Mouse (Mus musculus) midbrain, embryonic 16.5 days (tissue): ENCODE results near the gene Ctnna3. TPM values are rescaled to one million over a fixed set of nuclear protein-coding genes. Genes with fewer than 3 reads are reported as not detected.

Source experiments
- ATAC-seq: fragments of 200-750 bp; cut with Nextera tagmentation; 2 replicates; pipeline ENCODE4 v1.8.0; 2017; ENCODE audit warnings: moderate TSS enrichment
- H3K27ac ChIP-seq: fragments of 300-500 bp; sonication (generic); 2 replicates; pipeline ENCODE4 v1.5.1; 2014; ENCODE audit warnings: mild to moderate bottlenecking, low read length, mixed read lengths
- H3K27me3 ChIP-seq: fragments of 300-500 bp; sonication (generic); 2 replicates; pipeline ENCODE4 v1.6.1; 2014; ENCODE audit warnings: low read depth, low read length, mixed read lengths; ENCODE audit not compliant: control insufficient read depth, insufficient read depth
- H3K36me3 ChIP-seq: fragments of 300-500 bp; sonication (generic); 2 replicates; pipeline ENCODE4 v1.6.1; 2014; ENCODE audit warnings: mild to moderate bottlenecking, low read length, moderate library complexity, mixed read lengths; ENCODE audit not compliant: control insufficient read depth, insufficient read depth
- H3K4me1 ChIP-seq: fragments of 300-500 bp; sonication (generic); 2 replicates; pipeline ENCODE4 v1.6.1; 2014; ENCODE audit warnings: mild to moderate bottlenecking, low read length, mixed read lengths; ENCODE audit not compliant: control insufficient read depth, insufficient read depth
- H3K4me2 ChIP-seq: fragments of 300-500 bp; sonication (generic); 2 replicates; pipeline ENCODE4 v1.6.1; 2014; ENCODE audit warnings: mild to moderate bottlenecking, low read length, mixed read lengths
- H3K4me3 ChIP-seq: fragments of 300-500 bp; sonication (generic); 2 replicates; pipeline ENCODE4 v1.5.1; 2014; ENCODE audit warnings: low read depth, mild to moderate bottlenecking, low read length, moderate library complexity, mixed read lengths
- H3K9ac ChIP-seq: fragments of 300-500 bp; sonication (generic); 2 replicates; pipeline ENCODE4 v1.6.1; 2014; ENCODE audit warnings: low read depth, low read length, mixed read lengths
- H3K9me3 ChIP-seq: fragments of 300-500 bp; sonication (generic); replicated peaks from 2 replicates; pipeline ENCODE4 v1.6.1; 2014; ENCODE audit warnings: mild to moderate bottlenecking, low read length, mixed read lengths; ENCODE audit not compliant: control insufficient read depth, poor library complexity, severe bottlenecking
- WGBS: fragments of 180-500 bp; shearing (Covaris S2); extraction: QIAGEN DNeasy Blood & Tissue Kit; methylation state at CpG from one replicate; pipeline ENCODE4 v1.1.7; 2014; 5-methylcytosine and 5-hydroxymethylcytosine counted together
- polyA plus RNA-seq: library from polyadenylated mRNA; unstranded; fragments of >200 nt; fragmentation: Nextera tagmentation; extraction: Ambion mirVana; gene quantifications from 2 replicates; pipeline ENCODE4 v1.2.1, GENCODE M21; 2015

Ctnna3 gene
- polyA plus RNA-seq, 1 experiment from 2014 or later = 0.98 TPM

DNA sequence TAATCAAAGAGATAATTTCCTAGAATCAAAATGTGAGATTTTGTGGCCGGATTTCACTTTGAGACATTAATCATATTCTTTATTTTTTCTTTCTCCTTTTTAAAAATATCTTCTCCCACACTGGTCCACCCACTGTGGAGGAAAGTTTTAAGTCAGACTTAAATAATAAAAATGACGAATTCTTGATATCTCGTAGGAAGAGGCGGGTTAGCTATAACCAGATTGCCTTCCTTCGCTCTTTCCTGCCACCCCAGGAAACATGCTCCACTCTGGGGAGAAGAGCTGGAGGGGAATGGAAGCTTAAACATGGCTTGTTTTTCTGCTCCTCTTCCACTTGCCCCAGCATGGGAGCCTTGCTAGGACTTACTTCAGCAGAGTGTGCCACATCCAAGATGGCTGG lies 169.5 kb downstream of the Ctnna3 start:
- no peak overlapping the region for H3K27ac ChIP-seq
- H3K4me3 ChIP-seq = no peak overlapping the region
- 95% methylated on average over 5 of the region's 5 CpGs for WGBS
- H3K4me1 ChIP-seq = no peaks in the 10 kb centered on the region
- H3K27me3 ChIP-seq = no peaks in the 10 kb centered on the region
- ATAC-seq = no peak
- H3K9ac ChIP-seq = no peak overlapping the region
- H3K36me3 ChIP-seq = no peaks in the 10 kb centered on the region
- H3K9me3 ChIP-seq = no peaks in the 10 kb centered on the region
- no peak overlapping the region for H3K4me2 ChIP-seq

DNA sequence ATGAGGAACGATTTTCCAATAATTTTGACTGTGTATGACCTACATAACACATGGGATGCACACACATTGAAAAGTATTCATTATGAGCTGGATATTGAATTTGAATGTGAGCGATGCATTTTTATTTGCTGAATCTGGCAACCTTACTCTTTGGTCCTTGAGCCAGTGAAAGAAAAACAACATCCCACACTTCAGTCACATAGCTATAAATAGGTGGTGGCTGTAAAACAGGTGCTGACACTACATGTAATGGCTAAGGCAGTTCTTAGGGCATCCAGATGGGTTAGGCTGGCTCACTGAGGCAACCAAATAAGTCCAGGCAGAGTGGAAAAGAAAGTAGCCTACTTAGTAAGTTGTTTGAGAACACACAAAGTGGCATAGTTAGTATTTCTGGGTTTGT lies 171.3 kb downstream of the Ctnna3 start:
- H3K4me1 ChIP-seq = no peaks in the 10 kb centered on the region
- no peaks in the 10 kb centered on the region for H3K36me3 ChIP-seq
- no peak overlapping the region for H3K27ac ChIP-seq
- no peak overlapping the region for H3K4me3 ChIP-seq
- 85% methylated on average over 2 of the region's 2 CpGs for WGBS
- H3K4me2 ChIP-seq = no peak overlapping the region
- H3K9me3 ChIP-seq = no peaks in the 10 kb centered on the region; the same call in 1 of the 2 replicates
- H3K27me3 ChIP-seq = no peaks in the 10 kb centered on the region
- ATAC-seq = no peak
- H3K9ac ChIP-seq = no peak overlapping the region

DNA sequence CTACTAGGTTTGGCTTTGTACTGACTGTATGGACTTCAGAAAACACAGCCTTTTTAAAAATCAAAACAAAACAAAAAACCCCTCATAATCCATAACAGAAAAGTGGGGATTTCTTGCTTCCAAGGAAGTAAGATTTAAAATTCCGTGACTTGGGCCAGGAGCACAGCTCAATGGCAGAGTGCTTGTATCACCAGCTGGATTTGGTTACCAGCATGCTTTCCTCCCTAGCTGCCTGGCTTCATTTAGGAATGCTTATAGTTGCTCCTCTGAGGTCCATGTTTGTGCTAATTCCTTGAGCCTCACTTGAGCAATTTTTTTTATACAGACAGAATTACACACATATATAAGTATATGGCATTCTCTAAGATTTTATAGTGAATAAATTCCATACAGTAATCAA lies 198.6 kb downstream of the Ctnna3 start:
- H3K9ac ChIP-seq = no peak overlapping the region
- no peak overlapping the region for H3K4me2 ChIP-seq
- H3K4me3 ChIP-seq = no peak overlapping the region
- no peaks in the 10 kb centered on the region for H3K27me3 ChIP-seq
- 65% methylated on average over 1 of the region's 1 CpGs for WGBS
- no peaks in the 10 kb centered on the region for H3K36me3 ChIP-seq
- ATAC-seq = no peak
- no peaks in the 10 kb centered on the region for H3K4me1 ChIP-seq
- no peak overlapping the region for H3K27ac ChIP-seq
- no peaks in the 10 kb centered on the region for H3K9me3 ChIP-seq

DNA sequence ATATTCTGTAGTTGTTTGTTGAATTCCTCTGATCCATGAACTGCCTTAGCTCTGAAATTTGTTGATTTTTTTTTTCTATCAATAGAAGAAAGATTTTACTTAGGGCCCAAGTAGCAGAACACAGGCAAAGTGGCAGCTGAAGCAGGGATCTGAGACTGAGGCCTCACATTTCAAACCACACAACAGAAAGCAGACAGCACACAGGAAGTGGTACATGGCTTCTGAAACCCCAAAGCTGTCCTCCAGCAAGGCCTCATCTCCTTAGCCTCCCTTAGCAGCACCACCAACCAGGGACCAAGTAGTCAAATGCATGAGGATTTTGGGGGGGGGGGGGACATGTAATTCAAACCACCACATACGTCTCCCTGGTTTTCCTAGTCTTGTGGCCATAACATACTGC lies 204.0 kb downstream of the Ctnna3 start:
- Histone ChIP-seq H3K4me2 (no peak overlapping the region), H3K9ac (no peak overlapping the region), H3K27me3 (no peaks in the 10 kb centered on the region), H3K27ac (no peak overlapping the region), H3K4me1 (no peaks in the 10 kb centered on the region), H3K4me3 (no peak overlapping the region), H3K36me3 (no peaks in the 10 kb centered on the region), H3K9me3 (no peaks in the 10 kb centered on the region)
- no peak for ATAC-seq
- 100% methylated on average over 1 of the region's 1 CpGs for WGBS

DNA sequence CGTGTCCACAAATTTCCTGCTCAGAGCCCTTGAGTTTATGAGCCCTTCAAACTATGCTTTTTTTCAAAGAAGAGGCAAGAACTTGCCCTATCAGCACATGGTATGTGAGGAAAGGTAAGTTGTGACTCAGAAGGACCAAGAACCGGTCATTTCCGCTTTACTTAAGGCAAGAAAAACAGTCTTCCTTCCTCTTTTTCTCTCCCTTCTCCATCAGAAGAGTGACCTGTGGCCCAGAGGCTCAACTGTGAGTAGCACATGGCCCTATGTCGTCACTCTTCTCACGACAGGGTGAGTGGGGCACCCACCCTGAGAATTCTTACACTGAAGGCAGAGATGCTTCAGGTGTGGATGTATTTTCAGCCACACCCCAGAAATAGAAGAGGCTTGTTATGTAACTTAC lies 208.1 kb downstream of the Ctnna3 start:
- H3K27me3 ChIP-seq = no peaks in the 10 kb centered on the region
- WGBS = 88% methylated on average over 5 of the region's 5 CpGs
- H3K4me1 ChIP-seq = no peaks in the 10 kb centered on the region
- ATAC-seq = no peak
- no peaks in the 10 kb centered on the region for H3K36me3 ChIP-seq
- H3K9ac ChIP-seq = no peak overlapping the region
- no peak overlapping the region for H3K4me2 ChIP-seq
- H3K9me3 ChIP-seq = no peaks in the 10 kb centered on the region
- no peak overlapping the region for H3K27ac ChIP-seq
- no peak overlapping the region for H3K4me3 ChIP-seq

DNA sequence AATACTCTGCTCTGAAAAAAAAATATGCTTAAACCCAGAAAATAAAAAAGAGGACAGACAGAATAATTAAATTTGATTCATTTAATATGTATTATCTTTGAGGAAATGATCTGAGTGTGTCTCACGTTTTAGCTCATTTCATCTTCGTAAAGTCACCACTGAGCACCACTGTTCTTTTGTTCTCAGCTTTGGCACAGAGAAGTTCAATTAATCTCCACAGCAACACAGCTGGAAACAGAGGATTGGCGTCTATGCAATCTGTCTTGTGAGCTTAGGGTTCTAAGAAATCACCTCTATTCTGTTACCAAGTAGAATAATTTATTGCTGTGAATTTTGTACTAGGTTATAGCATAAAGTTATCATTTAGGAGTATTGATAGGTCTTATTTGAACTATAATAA lies 217.4 kb downstream of the Ctnna3 start:
- Histone ChIP-seq H3K4me3 (no peak overlapping the region), H3K4me2 (no peak overlapping the region), H3K36me3 (no peaks in the 10 kb centered on the region), H3K4me1 (no peaks in the 10 kb centered on the region), H3K9me3 (no peaks in the 10 kb centered on the region; the same call in 1 of the 2 replicates), H3K27me3 (no peaks in the 10 kb centered on the region), H3K9ac (no peak overlapping the region), H3K27ac (no peak overlapping the region)
- ATAC-seq = no peak
- WGBS = 7% methylated on average over 3 of the region's 3 CpGs

DNA sequence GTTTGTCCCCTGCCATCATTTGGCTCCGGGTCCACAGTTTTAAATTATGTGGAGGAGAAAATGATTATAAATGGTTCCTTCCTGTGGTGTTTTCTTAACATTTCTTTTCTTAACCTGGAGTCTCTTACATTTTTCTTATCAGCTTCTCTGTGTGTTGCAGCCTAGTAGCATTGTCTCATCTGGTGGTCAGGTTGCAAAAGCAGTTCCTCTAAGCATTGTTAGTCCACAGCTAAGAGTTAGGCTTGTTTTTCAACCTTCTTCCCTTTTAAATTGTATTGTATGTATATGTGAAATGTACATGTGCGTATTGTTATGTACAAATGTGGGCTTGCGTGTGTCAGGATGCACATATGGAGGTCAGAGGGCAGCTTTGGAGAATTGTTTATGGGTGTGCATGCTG lies 220.4 kb downstream of the Ctnna3 start:
- 82% methylated on average over 3 of the region's 3 CpGs for WGBS
- no peak overlapping the region for H3K27ac ChIP-seq
- no peaks in the 10 kb centered on the region for H3K36me3 ChIP-seq
- no peaks in the 10 kb centered on the region; the same call in 1 of the 2 replicates for H3K9me3 ChIP-seq
- no peaks in the 10 kb centered on the region for H3K27me3 ChIP-seq
- no peaks in the 10 kb centered on the region for H3K4me1 ChIP-seq
- H3K4me2 ChIP-seq = no peak overlapping the region
- H3K9ac ChIP-seq = no peak overlapping the region
- H3K4me3 ChIP-seq = no peak overlapping the region
- no peak for ATAC-seq

DNA sequence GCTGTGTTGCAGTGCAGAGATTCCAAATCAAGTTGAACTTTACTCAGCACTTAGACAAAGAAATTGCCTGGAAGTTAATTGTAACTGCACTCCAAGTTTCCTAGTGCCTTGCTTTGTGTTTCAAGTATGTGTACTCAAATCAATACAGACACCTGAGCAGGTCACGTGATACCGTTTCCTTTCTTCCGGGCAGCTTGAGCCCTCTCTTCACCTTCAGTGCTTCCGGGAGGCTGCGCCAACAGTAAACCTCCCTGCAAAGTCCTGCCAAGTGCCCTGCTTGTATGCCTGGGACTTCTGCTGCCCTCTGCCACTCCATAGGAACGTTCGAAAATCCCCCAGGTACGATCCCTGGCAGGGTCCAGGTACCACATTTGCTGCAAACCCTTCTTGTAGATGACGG lies 223.0 kb downstream of the Ctnna3 start:
- no peaks in the 10 kb centered on the region for H3K4me1 ChIP-seq
- H3K36me3 ChIP-seq = no peaks in the 10 kb centered on the region
- H3K9ac ChIP-seq = no peak overlapping the region
- WGBS = 75% methylated on average over 9 of the region's 9 CpGs
- no peaks in the 10 kb centered on the region; the same call in 1 of the 2 replicates for H3K9me3 ChIP-seq
- H3K4me2 ChIP-seq = no peak overlapping the region
- H3K4me3 ChIP-seq = no peak overlapping the region
- no peak overlapping the region for H3K27ac ChIP-seq
- no peaks in the 10 kb centered on the region for H3K27me3 ChIP-seq
- no peak for ATAC-seq

DNA sequence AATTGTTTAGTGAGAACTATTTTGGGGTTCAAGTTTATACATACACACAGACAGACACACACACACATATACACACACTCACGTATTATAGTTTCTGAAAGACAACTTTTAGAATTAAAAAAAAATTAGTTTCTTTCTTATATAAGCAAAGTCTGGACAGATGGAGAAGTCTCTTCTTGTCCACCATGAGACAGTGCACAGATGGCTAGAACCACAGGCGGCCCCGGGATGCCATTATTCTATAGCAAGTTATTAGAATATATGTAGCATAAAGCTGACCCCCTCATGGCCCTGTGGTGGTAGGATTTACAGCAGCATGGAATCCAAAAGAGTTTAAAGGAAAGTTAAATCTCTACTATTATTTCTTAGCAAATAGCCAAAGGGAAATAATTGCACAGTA lies 223.7 kb downstream of the Ctnna3 start:
- ATAC-seq = no peak
- no peak overlapping the region for H3K4me3 ChIP-seq
- H3K4me1 ChIP-seq = no peaks in the 10 kb centered on the region
- no peak overlapping the region for H3K4me2 ChIP-seq
- H3K36me3 ChIP-seq = no peaks in the 10 kb centered on the region
- WGBS = 88% methylated on average over 3 of the region's 3 CpGs
- H3K27me3 ChIP-seq = no peaks in the 10 kb centered on the region
- no peaks in the 10 kb centered on the region; the same call in 1 of the 2 replicates for H3K9me3 ChIP-seq
- H3K9ac ChIP-seq = no peak overlapping the region
- no peak overlapping the region for H3K27ac ChIP-seq

DNA sequence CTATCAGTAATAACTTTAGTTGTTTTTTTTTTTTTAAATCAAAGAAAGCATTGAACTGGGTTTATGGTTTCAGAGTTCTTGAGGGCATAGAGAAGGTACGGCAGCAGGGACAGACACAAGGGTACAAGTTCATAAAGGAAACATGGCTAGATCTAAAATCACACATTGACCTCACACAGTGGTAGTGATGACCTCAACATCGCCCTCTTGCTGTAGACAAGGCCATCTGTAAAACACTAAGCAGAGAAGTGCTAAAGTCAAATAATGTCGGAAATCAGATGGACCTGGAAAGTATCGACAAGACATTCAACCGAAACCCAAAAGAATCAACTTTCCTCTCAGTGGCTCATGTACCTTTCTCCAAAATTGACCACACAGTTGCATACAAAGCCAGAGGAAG lies 224.7 kb downstream of the Ctnna3 start:
- no peak for ATAC-seq
- no peak overlapping the region for H3K27ac ChIP-seq
- no peak overlapping the region for H3K4me2 ChIP-seq
- H3K9ac ChIP-seq = no peak overlapping the region
- no peaks in the 10 kb centered on the region for H3K27me3 ChIP-seq
- 92% methylated on average over 5 of the region's 5 CpGs for WGBS
- no peaks in the 10 kb centered on the region for H3K4me1 ChIP-seq
- H3K36me3 ChIP-seq = no peaks in the 10 kb centered on the region
- H3K4me3 ChIP-seq = no peak overlapping the region
- H3K9me3 ChIP-seq = no peaks in the 10 kb centered on the region
